Mouse (Mus musculus): ENCODE measurements at regions not wholly inside any gene's neighbourhood (a gene's known extent, or its start where the extent isn't known, plus 50 kb on each side); places are given as distances from the start of the nearest gene placed in this dataset.

- intact Hi-C loops (cut with DNase I): no loop called here
- DNase-seq (ENCODE audit: low spot score in 2 of 2): no peak
These were observed 98.3 kb downstream of the Tpra1 start for GRCm38 (mm10) chr6:89000359-89000758.

GRCm38 (mm10) chr6:89003197-89003923 is 101.3 kb downstream of the Tpra1 start:
- intact Hi-C loops (cut with DNase I): no loop called here
- DNase-seq (ENCODE audit: low spot score in 2 of 2): no peak

- intact Hi-C loops (cut with DNase I): no loop called here
- DNase-seq (ENCODE audit: low spot score in 2 of 2): no peak
These were observed 103.0 kb downstream of the Tpra1 start for GRCm38 (mm10) chr6:89005094-89005493.

- DNase-seq (ENCODE audit: low spot score in 2 of 2): no peak
- intact Hi-C loops (cut with DNase I): no loop called here
These were observed 104.9 kb downstream of the Tpra1 start for GRCm38 (mm10) chr6:89006997-89007396.

- intact Hi-C loops (cut with DNase I): no loop called here
- DNase-seq (ENCODE audit: low spot score in 2 of 2): no peak
These were observed 105.5 kb downstream of the Tpra1 start for GRCm38 (mm10) chr6:89007516-89007915.

GRCm38 (mm10) chr6:89008614-89009171 is 106.6 kb downstream of the Tpra1 start:
- intact Hi-C loops (cut with DNase I): no loop called here
- no peak for DNase-seq (ENCODE audit: low spot score in 2 of 2)

- DNase-seq (ENCODE audit: low spot score in 2 of 2): no peak
- intact Hi-C loops (cut with DNase I): no loop called here
These were observed 111.1 kb downstream of the Tpra1 start for GRCm38 (mm10) chr6:89012998-89013689.

GRCm38 (mm10) chr6:89013690-89014061 is 111.6 kb downstream of the Tpra1 start:
- intact Hi-C loops (cut with DNase I): no loop called here
- no peak for DNase-seq (ENCODE audit: low spot score in 2 of 2)

- DNase-seq (ENCODE audit: low spot score in 2 of 2): no peak
- intact Hi-C loops (cut with DNase I): no loop called here
These were observed 122.1 kb downstream of the Tpra1 start for GRCm38 (mm10) chr6:89024101-89024650.

- intact Hi-C loops (cut with DNase I): no loop called here
- no peak for DNase-seq (ENCODE audit: low spot score in 2 of 2)
These were observed 131.6 kb downstream of the Tpra1 start for GRCm38 (mm10) chr6:89033433-89034298.

- DNase-seq (ENCODE audit: low spot score in 2 of 2): no peak
- intact Hi-C loops (cut with DNase I): no loop called here
These were observed 132.4 kb downstream of the Tpra1 start for GRCm38 (mm10) chr6:89034455-89034854.

- DNase-seq (ENCODE audit: low spot score in 2 of 2): peak in 1 of 2 experiments; percentile 32
- intact Hi-C loops (cut with DNase I): loop anchor here (5.0 kb wide), 2 partner anchors 98 to 327 kb away; partner anchors contain the start of gene Plxna1
These were observed 133.2 kb downstream of the Tpra1 start for GRCm38 (mm10) chr6:89035061-89035835.

- no peak for DNase-seq (ENCODE audit: low spot score in 2 of 2)
- intact Hi-C loops (cut with DNase I): loop anchor here (5.0 kb wide), 2 partner anchors 98 to 327 kb away; partner anchors contain the start of gene Plxna1
These were observed 133.7 kb downstream of the Tpra1 start for GRCm38 (mm10) chr6:89035836-89036156.

GRCm38 (mm10) chr6:89037392-89037791 is 135.3 kb downstream of the Tpra1 start:
- intact Hi-C loops (cut with DNase I): loop anchor here (5.0 kb wide), 2 partner anchors 100 to 325 kb away; partner anchors contain the start of gene Plxna1
- DNase-seq (ENCODE audit: low spot score in 2 of 2): no peak

GRCm38 (mm10) chr6:89037901-89038300 is 135.8 kb downstream of the Tpra1 start:
- intact Hi-C loops (cut with DNase I): loop anchor here (5.0 kb wide), 2 partner anchors 101 to 324 kb away; partner anchors contain the start of gene Plxna1
- DNase-seq (ENCODE audit: low spot score in 2 of 2): no peak

- no peak for DNase-seq (ENCODE audit: low spot score in 2 of 2)
- intact Hi-C loops (cut with DNase I): loop anchor here (5.0 kb wide), 1 partner anchor 196 kb away; no protein-coding TSS in a partner anchor
These were observed 138.9 kb downstream of the Tpra1 start for GRCm38 (mm10) chr6:89040919-89041318.

GRCm38 (mm10) chr6:89042478-89043239 is 140.6 kb downstream of the Tpra1 start:
- DNase-seq (ENCODE audit: low spot score in 2 of 2): peak; percentile 37 to 51
- intact Hi-C loops (cut with DNase I): loop anchor here (5.0 kb wide), 1 partner anchor 195 kb away; no protein-coding TSS in a partner anchor

GRCm38 (mm10) chr6:89045436-89045966 is 143.4 kb downstream of the Tpra1 start:
- intact Hi-C loops (cut with DNase I): no loop called here
- DNase-seq (ENCODE audit: low spot score in 2 of 2): no peak

Data from left cerebral cortex, postnatal 36 days (tissue).